Mouse (Mus musculus): ENCODE results near the gene Cbx5.

DNA sequence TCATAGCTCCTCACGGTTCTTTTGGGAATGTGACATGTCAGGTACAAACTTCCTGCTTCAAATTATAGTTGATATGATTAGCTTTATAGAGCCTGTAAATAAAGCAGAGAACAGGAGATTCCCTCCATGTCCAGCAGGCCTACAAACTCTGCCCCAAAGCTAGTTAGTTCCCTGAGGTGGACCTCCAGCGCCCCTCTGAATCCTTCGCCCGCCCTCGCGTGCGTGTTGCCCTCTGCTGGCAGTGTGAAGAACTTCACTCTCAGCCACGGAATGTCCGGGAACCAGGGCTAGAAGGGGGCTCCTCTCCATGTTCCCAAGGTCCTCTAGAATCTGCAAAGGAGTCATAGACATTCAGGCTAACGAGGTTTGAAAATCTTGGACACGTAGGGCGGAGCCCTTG, 61.5 kb downstream of the Cbx5 start:
- TF ChIP-seq CTCF (conservative IDR thresholded peaks at IDR 0.05 in 1 of 2, IDR thresholded peaks at IDR 0.05 in 1 of 2; ENCODE audit: low read depth in 2 of 2, low read length in 2 of 2) (peak; percentile 78 to 84), HCFC1 (IDR thresholded peaks at IDR 0.05; ENCODE audit: low read depth, low read length) (no peak), EP300 (IDR thresholded peaks at IDR 0.05; ENCODE audit: low read length) (no peak), NELFE (IDR thresholded peaks at IDR 0.05; ENCODE audit: low read depth, low read length) (no peak), E2F4 (IDR thresholded peaks at IDR 0.05; ENCODE audit: insufficient replicate concordance, low read depth, low read length) (no peak), RAD21 (IDR thresholded peaks at IDR 0.05; ENCODE audit: low read depth, low read length) (peak; percentile 39), SIN3A (IDR thresholded peaks at IDR 0.05; ENCODE audit: low read length) (no peak), ZKSCAN1 (IDR thresholded peaks at IDR 0.05; ENCODE audit: borderline replicate concordance, low read depth, low read length) (no peak)

All from CH12.LX (cell line).